Mouse (Mus musculus): ENCODE measurements around the gene Tmigd3. TPM values are rescaled to one million over a fixed set of nuclear protein-coding genes. Genes with fewer than 3 reads are reported as not detected.
"Not testable (repeated sequence)": the region's sequence is repeated elsewhere in the genome, so short reads cannot be mapped to it uniquely, and the experiment has no call there.

Gene Tmigd3
- polyA plus RNA-seq, 1 experiment from 2014 or later: not detected

DNA sequence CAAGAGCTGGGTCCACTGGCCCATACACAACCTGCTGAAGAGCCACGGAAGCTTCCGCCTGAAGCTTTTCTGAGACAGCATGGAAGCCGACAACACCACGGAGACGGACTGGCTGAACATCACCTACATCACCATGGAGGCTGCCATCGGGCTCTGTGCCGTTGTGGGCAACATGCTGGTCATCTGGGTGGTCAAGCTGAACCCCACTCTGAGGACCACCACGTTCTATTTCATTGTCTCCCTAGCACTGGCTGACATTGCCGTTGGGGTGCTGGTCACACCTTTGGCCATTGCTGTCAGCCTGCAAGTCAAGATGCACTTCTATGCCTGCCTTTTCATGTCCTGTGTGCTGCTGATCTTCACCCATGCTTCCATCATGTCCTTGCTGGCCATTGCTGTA is 34.0 kb downstream of the Tmigd3 start:
- no peak overlapping the region for H3K27ac ChIP-seq (ENCODE audit: low read depth, low read length)
- no peak overlapping the region for H3K9ac ChIP-seq (replicated peaks; ENCODE audit: low read depth, low read length)
- no peaks in the 10 kb centered on the region for H3K27me3 ChIP-seq (ENCODE audit: control insufficient read depth, insufficient read depth, low read length)
- no peaks in the 10 kb centered on the region for H3K4me1 ChIP-seq (ENCODE audit: control insufficient read depth, insufficient read depth, low read length)
- no peaks in the 10 kb centered on the region for H3K9me3 ChIP-seq (ENCODE audit: control insufficient read depth, low read length)
- H3K4me2 ChIP-seq (ENCODE audit: low read depth, low read length): no peak overlapping the region
- H3K36me3 ChIP-seq (ENCODE audit: control insufficient read depth, insufficient read depth, low read length): no peaks in the 10 kb centered on the region
- ATAC-seq (ENCODE audit: low read depth): no peak
- no peak overlapping the region for H3K4me3 ChIP-seq (ENCODE audit: low read depth, low read length)
- WGBS: 95% methylated on average over 9 of the region's 9 CpGs

DNA sequence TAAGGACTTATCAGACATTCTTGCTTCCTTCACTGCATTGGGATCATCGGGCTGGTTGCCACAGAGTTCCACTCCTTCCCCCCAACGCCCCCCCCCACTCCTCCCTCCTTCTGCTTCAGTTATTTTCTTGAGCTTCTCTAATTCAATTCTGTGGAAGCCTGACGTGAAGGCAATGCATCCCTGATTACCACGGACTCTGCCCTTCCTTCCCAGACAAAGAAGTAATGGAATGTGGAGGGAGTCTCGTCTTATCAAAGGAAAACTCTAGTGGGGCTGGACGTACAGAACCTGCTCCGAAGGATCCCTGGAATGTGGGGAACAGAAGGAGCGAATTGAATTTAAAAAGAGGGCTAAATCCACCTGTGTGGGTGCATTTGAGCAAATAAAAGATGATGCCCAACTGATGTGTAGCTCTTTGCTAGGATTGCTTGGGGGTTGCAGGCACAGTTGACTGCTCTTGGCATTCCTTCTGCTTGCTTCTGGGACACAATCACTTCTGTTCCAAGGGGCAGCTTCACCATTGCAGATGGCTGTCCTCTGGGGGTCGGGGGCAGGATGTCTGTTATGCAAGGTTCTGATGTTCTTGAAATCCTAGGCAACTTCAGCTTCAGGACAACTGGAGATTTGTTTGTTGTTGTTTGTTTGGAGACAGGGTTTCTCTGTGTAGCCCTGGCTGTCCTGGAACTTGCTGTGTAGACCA is 37.4 kb downstream of the Tmigd3 start:
- Histone ChIP-seq H3K27ac (ENCODE audit: low read depth, low read length) (no peak overlapping the region), H3K4me3 (ENCODE audit: low read depth, low read length) (no peak overlapping the region), H3K9me3 (ENCODE audit: control insufficient read depth, low read length) (no peaks in the 10 kb centered on the region), H3K4me1 (ENCODE audit: control insufficient read depth, insufficient read depth, low read length) (no peaks in the 10 kb centered on the region), H3K9ac (replicated peaks; ENCODE audit: low read depth, low read length) (no peak overlapping the region), H3K36me3 (ENCODE audit: control insufficient read depth, insufficient read depth, low read length) (no peaks in the 10 kb centered on the region), H3K27me3 (ENCODE audit: control insufficient read depth, insufficient read depth, low read length) (no peaks in the 10 kb centered on the region), H3K4me2 (ENCODE audit: low read depth, low read length) (no peak overlapping the region)
- ATAC-seq (ENCODE audit: low read depth): no peak
- 49% methylated on average over 9 of the region's 9 CpGs for WGBS

GRCm38 (mm10) chr3:105908976-105909375 is 38.3 kb downstream of the Tmigd3 start:
- 94% methylated on average over 4 of the region's 4 CpGs for WGBS

DNA sequence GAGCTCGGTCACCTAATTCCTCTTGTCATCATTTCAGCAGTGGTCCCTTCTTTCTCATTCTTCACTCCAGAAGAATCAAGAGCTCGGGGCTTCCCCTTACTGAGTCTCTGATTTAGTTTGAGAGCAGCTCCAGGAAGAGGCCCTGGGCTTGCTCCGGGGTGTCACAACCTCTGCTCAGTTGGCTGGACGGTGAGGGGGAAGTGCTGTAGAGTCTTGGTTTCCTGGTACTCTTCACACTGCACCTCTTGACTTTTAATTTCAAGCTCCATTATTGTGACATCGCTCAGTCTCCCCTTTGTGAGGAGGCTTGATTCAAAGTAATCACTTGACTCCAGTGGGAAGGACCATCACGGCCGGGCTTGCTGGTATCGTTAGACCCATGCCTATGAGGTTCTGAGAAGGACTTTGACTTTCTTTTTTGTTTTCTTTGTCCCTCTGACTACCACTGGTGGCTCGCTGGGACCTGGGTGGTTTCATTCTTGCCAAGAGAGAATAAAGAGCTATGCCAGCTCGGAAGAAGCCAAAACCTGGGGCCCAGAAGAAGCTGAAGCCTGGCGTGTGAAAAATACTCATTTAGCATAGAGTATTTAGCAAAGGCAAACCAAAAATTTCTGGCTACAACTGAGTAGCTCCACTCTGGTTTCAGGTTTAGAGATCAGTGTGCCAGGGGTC is 40.0 kb downstream of the Tmigd3 start:
- Histone ChIP-seq H3K4me3 (ENCODE audit: low read depth, low read length) (no peak overlapping the region), H3K4me2 (ENCODE audit: low read depth, low read length) (no peak overlapping the region), H3K36me3 (ENCODE audit: control insufficient read depth, insufficient read depth, low read length) (no peaks in the 10 kb centered on the region), H3K27me3 (ENCODE audit: control insufficient read depth, insufficient read depth, low read length) (no peaks in the 10 kb centered on the region), H3K27ac (ENCODE audit: low read depth, low read length) (no peak overlapping the region), H3K9me3 (ENCODE audit: control insufficient read depth, low read length) (no peaks in the 10 kb centered on the region), H3K9ac (replicated peaks; ENCODE audit: low read depth, low read length) (no peak overlapping the region), H3K4me1 (ENCODE audit: control insufficient read depth, insufficient read depth, low read length) (no peaks in the 10 kb centered on the region)
- no peak for ATAC-seq (ENCODE audit: low read depth)
- WGBS: 85% methylated on average over 11 of the region's 11 CpGs

More at GRCm38 (mm10) chr3:105908976-105909375, 38.3 kb downstream of the Tmigd3 start:
- Histone ChIP-seq H3K4me1 (ENCODE audit: control insufficient read depth, insufficient read depth, low read length) (no peaks in the 10 kb centered on the region), H3K9ac (replicated peaks; ENCODE audit: low read depth, low read length) (no peak overlapping the region), H3K36me3 (ENCODE audit: control insufficient read depth, insufficient read depth, low read length) (no peaks in the 10 kb centered on the region), H3K27me3 (ENCODE audit: control insufficient read depth, insufficient read depth, low read length) (no peaks in the 10 kb centered on the region), H3K9me3 (ENCODE audit: control insufficient read depth, low read length) (no peaks in the 10 kb centered on the region), H3K4me2 (ENCODE audit: low read depth, low read length) (no peak overlapping the region), H3K27ac (ENCODE audit: low read depth, low read length) (no peak overlapping the region), H3K4me3 (ENCODE audit: low read depth, low read length) (no peak overlapping the region)
- no peak for ATAC-seq (ENCODE audit: low read depth)

DNA sequence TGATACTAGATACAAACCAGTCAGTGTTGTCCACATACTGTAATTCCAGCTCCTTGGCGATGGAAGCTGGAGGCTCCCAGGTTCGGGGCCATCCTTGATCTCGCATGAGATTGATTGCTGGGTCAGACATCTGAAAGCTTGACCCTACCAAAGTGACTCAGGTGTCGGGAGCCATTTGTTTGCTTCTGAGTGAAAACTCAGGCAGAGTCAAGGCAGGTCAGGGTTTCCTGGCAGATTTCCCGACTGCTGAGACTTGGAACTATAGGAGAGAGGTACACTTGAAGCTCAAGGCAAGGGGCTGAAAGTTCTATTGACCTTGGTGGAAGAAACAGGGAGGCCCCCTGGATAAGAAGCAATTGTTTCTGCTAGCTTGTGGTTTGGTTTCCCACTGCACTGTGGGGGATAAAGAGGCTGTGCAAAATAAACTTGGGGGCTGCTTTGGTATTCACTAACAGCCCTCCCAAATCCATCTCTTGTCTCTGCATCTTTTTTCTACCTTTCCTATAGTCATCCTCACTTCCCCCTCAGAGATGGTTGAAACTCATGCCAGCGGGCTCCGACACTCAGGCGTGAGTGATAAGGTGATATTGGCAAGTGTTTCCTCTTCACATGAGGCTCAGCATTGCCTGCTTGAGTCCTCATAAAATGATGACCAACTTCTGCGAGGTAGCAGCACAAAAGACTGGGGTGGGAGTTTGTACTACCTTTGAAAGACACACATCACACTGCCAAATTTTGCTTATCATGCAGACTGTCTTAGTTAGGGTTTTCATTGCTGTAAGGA is 41.6 kb downstream of the Tmigd3 start:
- 83% methylated on average over 9 of the region's 9 CpGs for WGBS
- Histone ChIP-seq H3K4me2 (ENCODE audit: low read depth, low read length) (no peak overlapping the region), H3K9ac (replicated peaks; ENCODE audit: low read depth, low read length) (no peak overlapping the region), H3K36me3 (ENCODE audit: control insufficient read depth, insufficient read depth, low read length) (no peaks in the 10 kb centered on the region), H3K9me3 (ENCODE audit: control insufficient read depth, low read length) (no peaks in the 10 kb centered on the region), H3K27ac (ENCODE audit: low read depth, low read length) (no peak overlapping the region), H3K4me3 (ENCODE audit: low read depth, low read length) (no peak overlapping the region), H3K4me1 (ENCODE audit: control insufficient read depth, insufficient read depth, low read length) (no peaks in the 10 kb centered on the region), H3K27me3 (ENCODE audit: control insufficient read depth, insufficient read depth, low read length) (no peaks in the 10 kb centered on the region)
- no peak for ATAC-seq (ENCODE audit: low read depth)

- H3K36me3 ChIP-seq (ENCODE audit: control insufficient read depth, insufficient read depth, low read length): no peaks in the 10 kb centered on the region
- WGBS: 79% methylated on average over 10 of the region's 10 CpGs
- H3K27ac ChIP-seq (ENCODE audit: low read depth, low read length): no peak overlapping the region
- no peak overlapping the region for H3K4me2 ChIP-seq (ENCODE audit: low read depth, low read length)
- H3K9ac ChIP-seq (replicated peaks; ENCODE audit: low read depth, low read length): no peak overlapping the region
- H3K4me3 ChIP-seq (ENCODE audit: low read depth, low read length): no peak overlapping the region
- no peaks in the 10 kb centered on the region for H3K9me3 ChIP-seq (ENCODE audit: control insufficient read depth, low read length)
- no peaks in the 10 kb centered on the region for H3K27me3 ChIP-seq (ENCODE audit: control insufficient read depth, insufficient read depth, low read length)
- no peak for ATAC-seq (ENCODE audit: low read depth)
- H3K4me1 ChIP-seq (ENCODE audit: control insufficient read depth, insufficient read depth, low read length): no peaks in the 10 kb centered on the region
These were observed 43.4 kb downstream of the Tmigd3 start for GRCm38 (mm10) chr3:105913839-105914681.

DNA sequence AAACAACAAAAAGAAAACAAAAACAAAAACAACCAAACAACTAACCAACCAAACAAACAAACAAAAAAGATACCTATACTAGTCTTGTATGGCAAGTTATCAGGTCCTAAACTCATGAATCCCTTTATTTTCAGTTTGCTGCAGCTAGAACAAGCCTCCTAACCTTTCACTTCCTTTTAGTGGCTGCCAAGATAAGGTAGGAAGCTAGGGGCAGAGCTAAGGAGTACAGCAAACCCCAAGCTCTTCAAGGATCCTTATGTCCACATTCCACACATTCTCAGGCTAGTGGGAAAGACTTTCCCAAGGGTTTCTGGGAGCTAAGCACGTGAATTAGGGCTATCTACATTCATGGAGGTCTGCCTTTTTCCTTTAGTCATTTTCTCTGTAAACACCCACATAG is 44.6 kb downstream of the Tmigd3 start:
- H3K4me2 ChIP-seq (ENCODE audit: low read depth, low read length): no peak overlapping the region
- H3K9ac ChIP-seq (replicated peaks; ENCODE audit: low read depth, low read length): no peak overlapping the region
- no peak for ATAC-seq (ENCODE audit: low read depth)
- H3K9me3 ChIP-seq (ENCODE audit: control insufficient read depth, low read length): no peaks in the 10 kb centered on the region
- H3K27ac ChIP-seq (ENCODE audit: low read depth, low read length): no peak overlapping the region
- H3K4me3 ChIP-seq (ENCODE audit: low read depth, low read length): no peak overlapping the region
- H3K36me3 ChIP-seq (ENCODE audit: control insufficient read depth, insufficient read depth, low read length): no peaks in the 10 kb centered on the region
- H3K4me1 ChIP-seq (ENCODE audit: control insufficient read depth, insufficient read depth, low read length): no peaks in the 10 kb centered on the region
- WGBS: 42% methylated on average over 1 of the region's 1 CpGs
- no peaks in the 10 kb centered on the region for H3K27me3 ChIP-seq (ENCODE audit: control insufficient read depth, insufficient read depth, low read length)

DNA sequence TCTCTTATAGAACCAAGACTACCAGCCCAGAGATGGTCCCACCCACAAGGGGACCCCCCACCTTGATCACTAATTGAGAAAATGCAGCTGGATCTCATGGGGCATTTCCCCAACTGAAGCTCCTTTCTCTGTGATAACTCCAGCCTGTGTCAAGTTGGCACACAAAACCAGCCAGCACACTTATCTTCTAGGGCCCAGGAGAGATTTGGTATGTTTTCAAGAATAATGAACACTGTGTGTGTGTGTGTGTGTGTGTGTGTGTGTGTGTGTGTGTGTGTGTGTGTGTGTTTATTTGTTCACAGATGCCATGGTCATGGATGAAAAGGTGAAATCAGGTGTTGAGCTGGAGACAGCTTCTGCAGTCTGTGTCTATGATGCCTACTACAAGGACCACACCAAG is 45.8 kb downstream of the Tmigd3 start:
- not testable (repeated sequence) for H3K4me2 ChIP-seq (ENCODE audit: low read depth, low read length); H3K27ac ChIP-seq (ENCODE audit: low read depth, low read length); ATAC-seq (ENCODE audit: low read depth); H3K36me3 ChIP-seq (ENCODE audit: control insufficient read depth, insufficient read depth, low read length); H3K27me3 ChIP-seq (ENCODE audit: control insufficient read depth, insufficient read depth, low read length); H3K9ac ChIP-seq (replicated peaks; ENCODE audit: low read depth, low read length); H3K9me3 ChIP-seq (ENCODE audit: control insufficient read depth, low read length); H3K4me3 ChIP-seq (ENCODE audit: low read depth, low read length); H3K4me1 ChIP-seq (ENCODE audit: control insufficient read depth, insufficient read depth, low read length)
